Mouse (Mus musculus): ENCODE measurements around the gene Olfr134.
"Not testable (repeated sequence)": the region's sequence is repeated elsewhere in the genome, so short reads cannot be mapped to it uniquely, and the experiment has no call there.

The Olfr134 gene

DNA sequence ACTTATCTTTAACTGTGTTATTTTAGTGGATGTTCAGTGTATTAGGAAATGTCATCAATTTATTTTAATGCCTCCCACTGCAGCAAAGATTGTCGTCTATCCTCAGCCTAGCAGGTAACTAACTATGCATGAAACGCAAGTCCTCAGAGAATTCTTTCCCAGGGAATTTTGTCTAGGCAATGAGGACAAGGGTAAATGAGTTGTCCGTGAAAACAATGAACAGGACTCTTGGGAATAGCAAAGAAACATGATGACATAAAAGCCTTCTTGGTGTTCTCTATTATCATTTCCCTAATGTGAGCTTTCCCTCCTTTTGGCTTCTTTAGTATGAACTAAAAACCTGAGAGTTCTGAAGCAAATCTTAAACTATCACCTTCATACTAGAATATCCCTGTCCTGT, at the start of gene Olfr134:
Gene Olfr134 (plus strand): TSS at position 301 of the 400 bp plus-strand sequence.
- DNase-seq, result no peak

DNA sequence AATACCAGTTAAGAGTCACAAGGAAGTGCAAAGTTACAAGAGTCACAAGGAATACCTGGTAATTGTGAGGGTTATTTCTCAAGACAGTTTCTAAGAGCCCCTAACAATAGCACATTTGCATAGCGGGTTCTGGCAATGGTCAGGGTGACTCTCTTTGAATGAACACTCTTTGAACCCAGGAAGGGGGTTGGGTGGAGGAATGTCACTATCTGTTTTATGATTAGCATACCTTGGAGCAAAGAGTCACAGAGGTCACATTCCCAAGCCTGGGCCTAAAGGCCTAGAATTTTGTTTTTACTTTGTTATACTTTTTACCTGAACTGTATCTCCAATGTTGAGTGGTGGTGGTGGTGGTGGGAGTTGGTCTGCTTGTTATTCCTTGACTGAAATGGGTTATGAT, 47.0 kb upstream of the Olfr134 start:
- not testable (repeated sequence) for DNase-seq

DNA sequence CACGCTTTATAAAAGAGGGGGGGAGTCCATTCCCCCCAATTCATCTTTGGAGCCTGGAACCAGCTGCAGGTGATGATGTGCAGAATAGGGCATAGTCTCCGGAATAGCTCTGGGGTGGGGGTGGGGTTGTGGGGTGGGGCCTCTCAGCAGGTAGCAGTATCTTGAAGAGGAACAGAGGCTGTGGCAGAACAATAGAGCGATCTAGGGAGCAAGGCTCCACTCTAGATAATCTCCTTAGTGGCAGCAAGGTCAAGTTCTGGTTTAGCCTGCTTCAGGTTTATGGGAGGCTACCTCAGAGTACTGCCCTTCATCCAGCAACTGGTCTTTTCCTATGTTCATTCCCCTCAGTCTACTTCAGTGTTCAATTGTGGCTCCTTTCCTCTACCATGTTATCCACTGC, 45.8 kb upstream of the Olfr134 start:
- DNase-seq, result not testable (repeated sequence)

DNA sequence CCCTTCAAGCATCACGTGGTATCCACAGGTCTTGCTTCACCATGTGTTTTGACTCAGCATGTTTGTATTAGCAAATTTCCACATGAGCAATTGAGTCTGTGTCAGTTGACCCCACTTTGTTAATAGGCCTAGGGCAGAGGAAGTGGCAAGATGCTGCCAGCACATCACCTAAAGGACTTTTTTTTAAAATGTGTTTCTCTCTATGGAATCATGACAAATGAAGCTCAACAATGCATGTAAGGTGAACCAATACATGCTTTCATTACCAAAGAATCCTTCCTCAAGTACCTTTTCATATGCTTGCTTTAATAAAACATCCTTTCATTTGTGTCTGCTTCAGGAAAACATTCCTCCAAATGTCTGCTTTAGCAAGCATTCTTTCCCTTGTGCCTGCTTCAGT, 36.8 kb upstream of the Olfr134 start, which contains the start of gene Olfr132:
Gene Olfr132 (minus strand): TSS at position 101 of the 400 bp plus-strand sequence.
- no peak for DNase-seq

DNA sequence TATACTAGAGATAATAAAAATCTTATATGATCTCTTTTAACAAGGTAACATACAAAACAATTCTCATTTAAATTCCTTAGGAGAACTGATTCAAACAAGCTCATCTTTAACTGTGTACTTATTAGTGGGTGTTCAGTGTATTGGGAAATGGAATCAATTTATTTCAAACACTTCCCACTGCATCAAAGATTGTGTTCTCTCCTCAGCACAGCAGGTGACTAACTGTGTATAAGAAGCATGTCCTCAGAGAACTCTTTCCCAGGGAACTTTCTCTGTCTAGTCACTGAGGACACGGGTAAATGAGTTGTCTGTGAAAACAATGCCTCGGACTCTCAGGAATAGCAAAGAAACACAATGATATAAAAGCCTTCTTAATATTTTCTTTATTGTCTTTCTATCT, 26.2 kb upstream of the Olfr134 start, which contains the start of gene Olfr133:
Gene Olfr133 (plus strand): TSS at position 301 of the 400 bp plus-strand sequence.
- no peak for DNase-seq

DNA sequence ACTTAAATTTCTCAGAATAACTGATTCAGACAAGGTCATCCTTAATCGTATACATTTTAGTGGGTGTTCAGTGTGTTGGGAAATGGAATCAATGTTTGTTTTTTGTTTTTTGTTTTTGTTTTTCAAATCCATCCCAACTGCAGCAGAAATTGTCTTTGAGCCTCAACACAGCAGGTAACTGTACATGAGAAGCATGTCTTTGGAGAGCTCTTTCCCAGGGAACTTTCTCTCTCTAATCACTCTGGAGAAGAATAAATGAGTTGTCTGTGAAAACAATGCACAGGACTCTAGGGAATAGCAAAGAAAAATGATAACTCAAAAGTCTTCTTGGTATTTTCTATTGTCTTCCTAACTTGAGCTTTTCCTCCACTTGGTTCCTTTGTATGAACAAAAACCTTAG, 32.8 kb downstream of the Olfr134 start, which contains the start of gene Olfr135:
Gene Olfr135 (plus strand): TSS at position 301 of the 400 bp plus-strand sequence.
- no peak for DNase-seq

Data from lung, postnatal 36 days (tissue).